Mouse (Mus musculus): ENCODE data around the gene Lgals3. TPM values are rescaled to one million over a fixed set of nuclear protein-coding genes. Genes with fewer than 3 reads are reported as not detected.

Lgals3 gene
- polyA plus RNA-seq, 2 experiments from 2014 or later = 43.2 to 70.4 TPM

GRCm38 (mm10) chr14:47370790-47371189, 3.2 kb downstream of the Lgals3 start:
- ATAC-seq = no peak

DNA sequence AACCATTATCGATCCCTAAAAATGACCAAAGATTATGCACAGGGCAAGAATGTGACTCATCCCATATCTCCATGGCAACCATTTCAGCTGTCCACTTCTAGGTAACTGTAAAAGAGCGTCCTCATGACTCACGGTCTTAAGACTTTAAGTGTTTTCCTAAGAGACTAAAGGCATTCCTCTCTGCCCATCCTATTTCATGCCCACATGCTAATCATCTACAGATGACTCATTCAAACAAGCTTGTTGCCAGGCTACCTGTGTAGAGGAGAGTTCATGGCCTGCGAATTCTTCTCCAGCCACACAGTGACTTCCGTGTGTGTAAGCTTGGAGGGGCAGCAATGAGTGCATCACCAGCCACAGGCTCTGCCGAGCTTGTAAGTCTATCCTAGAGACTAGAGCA, 4.1 kb downstream of the Lgals3 start:
- ATAC-seq = no peak

DNA sequence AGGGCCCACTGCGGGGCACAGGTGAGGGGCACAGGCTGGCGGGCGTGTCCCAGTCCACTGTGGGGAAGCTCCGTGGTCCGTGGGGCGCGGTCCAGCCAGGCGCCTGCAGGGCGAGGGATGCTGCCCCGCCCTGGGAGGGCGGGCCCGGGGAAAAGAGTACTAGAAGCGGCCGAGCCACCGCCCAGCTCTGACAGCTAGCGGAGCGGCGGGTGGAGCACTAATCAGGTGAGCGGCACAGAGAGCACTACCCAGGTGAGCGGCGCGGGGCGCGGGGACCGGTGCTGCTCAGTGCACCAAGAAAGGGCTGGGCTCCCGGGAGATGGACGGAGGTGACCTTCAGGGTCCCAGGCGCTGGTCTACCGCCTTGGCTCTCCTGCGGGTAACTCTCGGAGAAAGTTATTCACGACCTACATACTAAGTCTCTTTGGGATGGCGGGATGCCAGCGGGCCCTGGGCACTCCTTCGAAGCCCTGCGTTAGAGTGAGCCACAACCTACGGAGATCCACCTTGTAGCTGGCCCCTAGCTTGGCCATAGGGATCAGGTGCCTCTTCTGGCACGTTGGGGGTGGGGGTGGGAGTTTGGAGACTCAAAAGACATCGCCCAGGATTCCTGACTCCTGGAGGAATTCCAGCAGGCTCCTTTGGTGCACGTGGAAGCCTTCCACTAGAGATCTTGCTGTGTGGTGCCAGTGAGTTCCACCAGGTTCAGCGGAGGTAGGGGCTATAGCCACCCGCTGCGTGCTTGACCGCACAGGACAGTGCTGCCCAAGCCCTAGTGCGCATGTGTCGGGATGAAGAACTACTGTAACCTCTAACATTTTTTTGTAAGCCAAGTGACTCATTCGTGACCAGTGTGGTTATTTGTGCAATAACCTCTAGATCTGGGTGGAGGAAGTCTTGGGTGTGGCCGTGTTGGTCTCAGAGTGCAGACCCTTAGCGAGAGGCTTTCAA, 6.5 kb downstream of the Lgals3 start:
- ATAC-seq = peak; percentile 64

- no peak for ATAC-seq
Measured at GRCm38 (mm10) chr14:47376526-47376925, 9.0 kb downstream of the Lgals3 start.

DNA sequence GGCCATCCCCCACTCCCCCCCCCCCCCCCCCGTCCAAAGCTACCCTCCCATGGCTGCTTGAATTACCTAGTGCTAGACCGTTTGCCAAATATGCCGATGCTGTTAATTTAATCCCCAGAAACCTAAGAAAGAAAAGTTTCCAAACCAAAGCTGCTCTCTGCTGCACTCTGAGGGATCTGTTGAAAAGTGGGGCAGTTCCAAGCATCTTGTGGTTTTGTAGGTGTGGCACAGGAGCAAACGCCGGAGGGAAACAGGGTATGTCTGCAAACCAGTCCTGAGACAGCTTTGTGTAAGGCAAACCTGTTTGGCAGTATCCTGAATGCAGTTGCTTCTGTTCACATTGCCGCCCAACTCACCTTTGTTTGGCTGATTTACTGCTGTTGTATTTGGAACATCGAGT, 10.8 kb downstream of the Lgals3 start:
- ATAC-seq = no peak

DNA sequence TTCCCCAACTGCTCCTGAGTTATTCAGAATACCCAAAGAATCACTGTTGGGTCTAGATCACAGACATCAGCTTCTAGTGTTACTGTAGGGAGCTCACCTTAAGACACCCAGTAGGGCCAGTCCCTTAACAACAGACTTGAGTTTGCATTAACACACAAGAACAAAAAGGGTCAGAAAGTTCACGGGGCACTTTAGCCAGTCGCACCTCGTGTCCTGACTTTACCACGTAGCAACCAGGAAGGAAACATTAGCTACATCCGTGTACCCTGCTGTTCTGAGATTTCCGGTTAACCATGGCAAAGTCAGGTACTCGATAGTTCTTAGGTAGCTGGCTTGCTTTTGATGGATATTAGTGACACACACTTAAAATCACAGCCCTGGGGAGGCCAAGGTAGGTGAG, 16.4 kb downstream of the Lgals3 start:
- ATAC-seq = no peak

DNA sequence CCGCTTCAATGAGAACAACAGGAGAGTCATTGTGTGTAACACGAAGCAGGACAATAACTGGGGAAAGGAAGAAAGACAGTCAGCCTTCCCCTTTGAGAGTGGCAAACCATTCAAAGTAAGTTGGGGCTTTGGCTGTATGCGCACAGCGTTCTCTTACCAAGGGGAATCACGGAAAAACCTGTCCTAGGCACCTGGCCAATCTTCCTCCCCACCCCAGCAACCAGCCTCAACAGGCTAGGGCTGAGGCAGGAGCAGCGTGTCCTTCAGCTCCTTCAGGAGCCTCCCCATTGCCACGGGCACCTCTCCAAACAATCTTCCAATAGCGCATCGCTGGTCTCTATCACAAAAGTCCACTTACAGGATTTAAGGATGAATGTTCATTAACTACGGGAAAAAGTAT, 17.1 kb downstream of the Lgals3 start:
- ATAC-seq = no peak

GRCm38 (mm10) chr14:47386125-47386524, 18.6 kb downstream of the Lgals3 start:
- no peak for ATAC-seq

DNA sequence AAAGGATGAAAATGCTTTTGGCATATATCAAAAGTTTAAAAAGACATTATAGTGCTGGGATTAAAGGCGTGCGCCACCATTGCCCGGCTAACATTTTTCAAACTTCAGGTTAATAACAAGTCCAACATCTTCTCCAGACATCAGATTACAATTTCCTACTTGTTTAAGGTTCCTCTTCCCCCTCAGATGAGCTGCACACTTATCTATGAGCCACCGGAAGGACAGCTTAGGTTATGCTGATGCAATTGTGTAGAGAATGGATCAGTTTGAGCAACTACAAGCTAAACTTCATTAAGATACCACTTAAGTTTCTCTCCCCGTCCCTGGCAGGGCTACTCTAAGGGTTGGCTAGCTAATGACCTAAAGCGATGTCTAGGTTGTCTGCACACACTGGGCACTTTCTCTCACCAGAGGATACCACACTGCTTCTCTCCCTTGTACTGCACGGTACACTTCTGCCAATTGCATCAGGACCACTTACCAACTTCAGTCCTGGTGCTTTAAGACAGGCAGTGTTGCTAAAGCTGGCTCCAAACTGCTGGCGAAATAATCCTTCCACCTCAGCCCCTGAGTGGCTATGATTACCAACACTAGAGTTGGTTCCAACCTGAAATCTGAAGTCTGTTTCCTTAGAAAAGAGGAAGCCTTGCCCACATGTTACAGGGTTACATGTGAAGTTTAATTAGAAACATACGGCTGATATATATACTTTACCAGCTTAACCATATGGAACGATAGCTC, 26.0 kb downstream of the Lgals3 start:
- no peak for ATAC-seq

DNA sequence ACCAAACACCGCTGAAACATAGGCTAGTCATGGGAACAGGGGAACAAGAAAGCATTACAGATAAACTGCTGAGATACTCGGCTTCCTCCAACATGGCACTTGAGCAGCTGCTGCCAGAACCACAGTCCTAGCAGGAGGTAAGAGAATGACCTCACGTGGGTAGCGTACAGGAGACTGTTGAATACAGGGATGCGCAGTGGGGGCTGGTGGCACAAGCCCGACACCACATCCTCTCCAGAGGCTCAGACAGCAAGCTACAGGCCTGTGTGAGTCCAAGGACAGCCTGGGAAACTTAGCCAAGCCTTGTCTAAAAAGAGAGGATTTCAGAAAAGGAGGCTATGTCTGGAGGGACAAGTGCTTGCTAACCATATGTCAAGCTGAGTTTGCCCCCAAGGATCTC, 27.5 kb downstream of the Lgals3 start:
- ATAC-seq = peak; percentile 67

- ATAC-seq = peak; percentile 84
Measured at GRCm38 (mm10) chr14:47395462-47396026, 28.0 kb downstream of the Lgals3 start.

- ATAC-seq = peak; percentile 53
Measured at GRCm38 (mm10) chr14:47396165-47396652, 28.7 kb downstream of the Lgals3 start.

- no peak for ATAC-seq
Measured at GRCm38 (mm10) chr14:47402735-47403134, 35.2 kb downstream of the Lgals3 start.

- no peak for ATAC-seq
Measured at GRCm38 (mm10) chr14:47406000-47406399, 38.4 kb downstream of the Lgals3 start.

- no peak for ATAC-seq
Measured at GRCm38 (mm10) chr14:47417346-47417745, 49.8 kb downstream of the Lgals3 start.

- peak; percentile 99 for ATAC-seq
Measured at GRCm38 (mm10) chr14:47417775-47418665, 50.5 kb downstream of the Lgals3 start, which contains the start of gene Dlgap5. Gene Dlgap5 (minus strand): TSS chr14:47418407.

GRCm38 (mm10) chr14:47418666-47418991, 51.1 kb downstream of the Lgals3 start:
- no peak for ATAC-seq

- ATAC-seq = no peak
Measured at GRCm38 (mm10) chr14:47419034-47419625, 51.6 kb downstream of the Lgals3 start.

- no peak for ATAC-seq
Measured at GRCm38 (mm10) chr14:47419723-47420276, 52.2 kb downstream of the Lgals3 start.

DNA sequence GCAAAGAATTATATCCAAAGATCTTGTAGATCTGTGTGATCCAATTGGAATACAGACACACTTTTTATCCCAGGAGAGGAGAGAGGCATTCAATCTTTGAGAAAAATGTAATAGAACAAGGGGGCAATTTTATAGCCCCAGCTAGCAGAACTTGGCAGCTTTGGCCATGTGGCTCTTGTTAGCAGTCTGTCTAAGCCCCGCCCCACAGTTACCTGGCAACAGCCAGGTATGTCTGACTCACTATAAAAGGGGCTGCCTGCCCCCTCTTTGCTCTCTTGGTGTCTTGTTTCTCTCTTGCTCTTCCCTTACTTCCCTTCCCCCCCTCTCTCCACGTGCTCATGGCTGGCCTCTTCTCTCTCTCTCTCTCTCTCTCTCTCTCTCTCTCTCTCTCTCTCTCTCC, 54.1 kb downstream of the Lgals3 start:
- ATAC-seq = no peak

- ATAC-seq = no peak
Measured at GRCm38 (mm10) chr14:47422466-47422865, 54.9 kb downstream of the Lgals3 start.

All from activated CD4-positive, CD25-positive, alpha-beta regulatory T cell, adult 4 months (primary cell).